Mouse (Mus musculus): ENCODE data around the gene Ugt2b34. TPM values are rescaled to one million over a fixed set of nuclear protein-coding genes. Genes with fewer than 3 reads are reported as not detected.
"Not testable (repeated sequence)": the region's sequence is repeated elsewhere in the genome, so short reads cannot be mapped to it uniquely, and the experiment has no call there.

Gene Ugt2b34
- not detected for polyA plus RNA-seq (2017; shearing (Covaris generic))

DNA sequence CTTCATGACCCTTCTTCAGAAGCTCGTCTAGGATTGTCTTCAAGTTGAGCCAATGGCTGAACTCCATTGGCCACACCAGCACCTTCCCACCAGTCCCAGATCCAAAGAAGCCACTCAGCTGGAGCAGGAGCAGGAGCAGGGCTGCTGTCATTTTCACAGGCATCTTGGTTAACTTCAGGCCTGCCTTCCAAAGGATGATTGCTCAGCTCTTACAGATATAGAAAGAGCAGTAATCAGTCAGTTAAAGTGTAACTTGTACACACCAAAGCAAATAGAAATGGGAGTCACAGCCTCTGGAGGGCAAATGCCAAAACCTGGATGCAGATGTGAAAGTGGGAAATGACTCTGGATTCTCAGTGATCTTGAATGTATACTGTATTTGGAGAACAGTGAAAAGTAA lies at the start of gene Ugt2b34:
Ugt2b34 (minus strand) TSS at position 180 of the 400 bp plus-strand sequence.
- no peak for ATAC-seq

GRCm38 (mm10) chr5:86942111-86942510 lies 35.4 kb upstream of the Ugt2b34 start:
- ATAC-seq = no peak

DNA sequence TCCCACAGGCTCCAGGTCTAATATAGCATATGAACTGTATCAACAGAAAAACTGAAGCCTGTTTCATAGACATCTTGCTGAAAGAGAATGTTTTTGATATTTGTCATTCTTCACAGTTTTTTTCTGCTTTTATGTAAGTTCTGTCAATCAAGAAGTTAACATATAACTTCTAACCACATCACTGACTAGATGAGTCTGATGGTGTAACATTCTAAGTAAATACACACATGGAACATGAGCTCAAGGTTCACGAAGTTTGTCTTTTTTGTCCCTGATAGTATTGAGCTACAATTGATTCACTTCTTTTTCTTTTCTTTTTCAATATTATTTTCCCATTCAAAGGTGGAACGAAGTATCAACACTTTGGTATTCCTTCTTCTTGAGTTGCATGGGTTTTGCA lies 19.7 kb upstream of the Ugt2b34 start, which contains the start of gene Ugt2b1:
Ugt2b1 (minus strand) TSS at position 105 of the 400 bp plus-strand sequence.
- no peak for ATAC-seq

DNA sequence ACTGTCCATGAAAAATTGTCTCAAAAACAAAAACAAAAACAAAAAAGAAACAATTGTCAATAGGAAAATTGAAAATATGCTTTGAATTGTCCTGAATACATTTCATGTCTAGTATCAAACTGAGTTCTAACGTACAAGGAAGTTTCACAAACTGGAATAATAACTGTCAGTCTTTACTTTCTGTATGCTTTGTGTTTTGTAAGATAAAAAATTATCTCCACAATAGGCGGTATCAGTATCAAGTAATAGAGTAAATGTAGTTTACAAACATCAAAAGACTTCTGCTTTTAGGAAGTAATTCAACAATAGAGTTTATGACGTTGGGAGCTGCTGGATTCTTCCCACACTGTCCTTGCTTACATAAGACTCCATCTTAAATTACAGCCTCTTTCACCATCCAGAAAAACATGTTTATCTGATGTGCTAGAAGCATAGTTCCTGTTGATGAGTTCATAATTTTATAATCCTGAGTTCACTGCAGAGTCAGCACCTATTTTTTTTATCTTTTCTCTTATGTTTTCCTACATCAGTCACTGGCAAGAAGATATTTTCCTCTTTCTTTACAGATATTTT lies 14.0 kb upstream of the Ugt2b34 start:
- no peak for ATAC-seq

- no peak for ATAC-seq
These were observed 4.8 kb upstream of the Ugt2b34 start for GRCm38 (mm10) chr5:86911357-86912099.

GRCm38 (mm10) chr5:86910770-86911169 lies 4.0 kb upstream of the Ugt2b34 start:
- ATAC-seq = no peak

DNA sequence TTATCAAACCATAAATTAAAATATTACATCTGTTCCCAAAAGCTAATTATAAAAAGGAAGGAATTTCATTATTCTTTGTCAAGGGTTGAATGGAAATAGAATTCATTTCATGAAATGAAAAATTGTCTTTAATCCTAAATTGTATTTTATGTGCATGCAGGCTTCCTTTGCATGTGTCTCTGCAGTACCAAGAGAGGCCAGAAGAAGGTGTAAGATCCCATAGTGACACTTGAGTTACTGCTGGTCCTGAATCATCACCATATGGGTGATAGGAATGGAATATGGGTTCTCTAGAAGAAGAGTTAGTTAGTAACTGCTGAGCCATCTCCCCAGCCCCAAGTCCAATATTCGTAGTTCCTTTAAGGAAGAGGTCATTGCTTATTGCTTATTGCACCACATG lies 16.8 kb downstream of the Ugt2b34 start:
- no peak for ATAC-seq

DNA sequence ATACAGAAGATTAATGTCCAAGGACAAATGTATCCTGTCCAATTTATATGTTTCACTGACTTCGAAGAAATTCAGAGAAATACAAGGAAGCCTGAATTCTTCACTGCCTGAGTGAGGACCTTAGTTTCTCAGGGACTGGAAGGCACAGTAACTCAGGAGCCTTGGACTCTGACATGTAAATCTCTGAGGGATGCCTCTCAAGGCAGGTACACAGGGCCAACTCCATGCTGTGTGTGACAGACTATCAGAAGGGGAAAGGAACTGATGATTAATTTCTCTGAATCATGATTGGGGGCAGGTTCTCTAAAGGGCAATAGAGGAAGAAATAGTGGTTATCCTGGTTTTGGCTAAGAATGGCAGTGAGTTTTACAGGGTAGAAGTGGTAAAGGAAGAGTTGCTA lies 18.3 kb downstream of the Ugt2b34 start:
- ATAC-seq = no peak

GRCm38 (mm10) chr5:86887081-86887480 lies 19.7 kb downstream of the Ugt2b34 start:
- ATAC-seq = no peak

- no peak for ATAC-seq
These were observed 20.1 kb downstream of the Ugt2b34 start for GRCm38 (mm10) chr5:86886620-86887019.

DNA sequence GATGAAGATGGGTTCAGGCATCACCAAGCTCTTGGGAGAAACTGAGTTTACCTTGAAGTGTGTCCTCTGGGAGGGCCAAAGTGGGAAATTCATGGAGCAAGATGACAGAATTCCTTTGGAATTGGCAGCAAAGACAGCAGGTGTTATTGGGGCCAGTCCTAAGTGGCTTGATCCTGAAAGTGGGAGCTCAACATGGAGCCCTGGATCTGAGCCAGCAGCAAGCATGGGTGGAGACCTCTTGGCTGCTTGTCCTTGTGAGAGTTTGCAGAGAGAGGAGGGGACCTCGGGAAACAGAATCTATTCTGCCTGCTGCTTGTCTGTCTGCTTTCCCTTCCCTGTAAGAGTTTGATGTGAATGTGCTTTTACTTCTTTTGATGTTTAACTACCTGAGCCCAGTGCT lies 34.9 kb downstream of the Ugt2b34 start:
- ATAC-seq = no peak

DNA sequence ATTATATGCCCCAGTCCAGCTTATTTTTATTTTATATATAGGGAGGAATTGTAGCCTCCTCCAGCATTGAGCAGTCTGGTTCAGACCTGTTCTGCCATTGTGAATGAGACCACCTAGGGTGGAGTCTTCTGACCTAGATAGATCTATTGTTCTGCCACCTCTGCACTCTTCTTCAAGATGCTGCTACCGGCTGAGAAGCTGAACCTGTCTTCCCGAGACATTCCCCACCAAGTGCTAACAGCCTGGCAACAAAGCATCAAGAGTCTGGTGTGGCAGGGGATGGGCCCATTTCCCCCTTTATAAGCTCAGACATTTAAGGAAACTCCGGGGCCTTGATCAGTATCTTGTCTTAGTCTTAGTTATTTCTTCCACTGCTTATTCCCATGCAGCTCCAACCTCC lies 48.4 kb downstream of the Ugt2b34 start:
- no peak for ATAC-seq

DNA sequence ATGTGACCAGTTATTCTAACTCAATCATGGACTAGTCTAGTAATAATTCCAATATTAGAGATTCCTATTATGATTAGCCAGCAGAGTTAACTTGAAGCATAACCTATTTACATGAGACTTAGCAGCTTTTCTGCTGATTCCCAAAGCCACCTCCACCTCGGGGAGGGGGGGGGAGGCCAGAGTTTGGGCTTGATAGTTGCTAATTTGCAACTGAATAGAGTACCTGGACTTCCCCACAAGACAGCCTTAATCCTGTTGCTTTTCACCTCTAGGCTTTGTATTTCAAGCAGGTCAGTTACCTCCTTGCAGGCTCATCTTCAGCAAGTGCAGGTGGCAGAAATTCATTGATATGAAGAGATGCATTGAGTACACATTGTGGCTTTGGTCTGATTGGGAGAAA lies 49.1 kb downstream of the Ugt2b34 start:
- no peak for ATAC-seq

GRCm38 (mm10) chr5:86856505-86856904 lies 50.2 kb downstream of the Ugt2b34 start:
- not testable (repeated sequence) for ATAC-seq

- no peak for ATAC-seq
These were observed 55.1 kb downstream of the Ugt2b34 start for GRCm38 (mm10) chr5:86851658-86852057.

- ATAC-seq = peak; percentile 53
These were observed 56.6 kb downstream of the Ugt2b34 start for GRCm38 (mm10) chr5:86850104-86850503.

GRCm38 (mm10) chr5:86841261-86841660 lies 65.5 kb downstream of the Ugt2b34 start:
- peak; percentile 61 for ATAC-seq

GRCm38 (mm10) chr5:86840207-86840606 lies 66.5 kb downstream of the Ugt2b34 start:
- peak; percentile 53 for ATAC-seq

Other genes starting within 250 kb of the Ugt2b34 start
- not detected for gene Tmprss11b, start 230.6 kb downstream of the Ugt2b34 start, polyA plus RNA-seq (2017; shearing (Covaris generic))
- under 1 TPM; 0.24 to 0.39 TPM for gene Tmprss11e, start 161.1 kb downstream of the Ugt2b34 start, polyA plus RNA-seq (2017; shearing (Covaris generic))
- gene Ythdc1, start 102.7 kb downstream of the Ugt2b34 start, polyA plus RNA-seq (2017; shearing (Covaris generic)) = 10 to 100 TPM; 74.9 to 83.7 TPM
- gene Ugt2b1, start 19.6 kb upstream of the Ugt2b34 start, polyA plus RNA-seq (2017; shearing (Covaris generic)) = not detected
- not detected for gene Ugt2b35, start 93.9 kb upstream of the Ugt2b34 start, polyA plus RNA-seq (2017; shearing (Covaris generic))
- gene Ugt2b36, start 185.6 kb upstream of the Ugt2b34 start, polyA plus RNA-seq (2017; shearing (Covaris generic)) = not detected
- gene Ugt2b5, start 233.4 kb upstream of the Ugt2b34 start, polyA plus RNA-seq (2017; shearing (Covaris generic)) = not detected

All from CD4-positive, CD25-positive, alpha-beta regulatory T cell, adult 4 months (primary cell).